Mouse (Mus musculus) spleen, adult 18-20 months (tissue): ENCODE measurements around the gene Kif3c.

Experiments used
- DNase-seq, 2 experiments: peaks; one replicate each; pipeline ENCODE4 v3.0.0; 2022; ENCODE audit warnings: mixed read lengths in 2 of 2

Kif3c gene

DNA sequence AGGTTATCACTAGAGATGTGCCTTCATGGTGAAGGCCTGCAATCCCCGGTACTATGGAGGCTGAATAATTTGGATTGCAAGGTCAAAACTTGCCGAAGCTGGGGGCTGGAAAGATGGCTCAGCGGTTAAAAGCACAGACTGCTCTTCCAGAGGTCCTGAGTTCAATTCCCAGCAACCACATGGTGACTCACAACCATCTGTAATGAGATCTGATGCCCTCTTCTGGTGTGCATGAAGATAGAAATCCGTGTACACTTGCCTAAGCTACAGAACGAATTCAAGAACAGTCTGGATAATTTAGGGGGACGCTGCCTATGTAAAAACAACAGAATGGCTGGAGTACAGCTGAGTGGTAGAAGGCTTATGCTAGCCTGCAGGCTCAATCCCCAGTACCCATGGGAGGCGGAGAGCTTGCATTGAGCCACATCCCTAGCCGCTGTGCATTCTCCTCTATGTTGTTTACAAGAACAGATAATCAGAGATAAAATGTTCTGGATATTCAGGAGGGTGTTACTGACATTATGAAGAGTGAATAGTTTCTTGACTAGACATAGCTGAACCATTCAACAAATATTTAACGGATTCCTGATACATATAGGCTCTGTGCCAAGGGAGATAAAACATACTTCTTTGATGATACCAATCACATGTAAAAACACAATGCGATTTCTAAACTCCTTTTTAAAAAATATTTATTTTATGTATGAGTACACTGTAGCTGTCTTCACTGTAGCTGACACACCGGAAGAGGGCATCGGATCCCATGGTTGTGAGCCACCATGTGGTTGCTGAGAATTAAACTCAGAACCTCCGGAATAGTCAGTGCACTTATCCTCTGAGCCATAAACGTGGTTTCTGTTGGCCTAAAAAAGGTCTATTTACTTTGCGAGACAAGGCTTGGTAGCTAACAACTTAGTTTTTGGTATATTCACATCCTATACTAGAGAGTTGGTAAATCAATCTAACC lies 60.7 kb downstream of the Kif3c start:
- DNase-seq, result no peak

- DNase-seq, result peak; percentile 98 to 99
These were observed 61.6 kb downstream of the Kif3c start, which contains the start of gene Asxl2 for GRCm38 (mm10) chr12:3426530-3427034. Gene Asxl2, plus strand, starts transcription at chr12:3426857.

- peak; percentile 65 to 68 for DNase-seq
These were observed 62.3 kb downstream of the Kif3c start for GRCm38 (mm10) chr12:3427067-3427889.

DNA sequence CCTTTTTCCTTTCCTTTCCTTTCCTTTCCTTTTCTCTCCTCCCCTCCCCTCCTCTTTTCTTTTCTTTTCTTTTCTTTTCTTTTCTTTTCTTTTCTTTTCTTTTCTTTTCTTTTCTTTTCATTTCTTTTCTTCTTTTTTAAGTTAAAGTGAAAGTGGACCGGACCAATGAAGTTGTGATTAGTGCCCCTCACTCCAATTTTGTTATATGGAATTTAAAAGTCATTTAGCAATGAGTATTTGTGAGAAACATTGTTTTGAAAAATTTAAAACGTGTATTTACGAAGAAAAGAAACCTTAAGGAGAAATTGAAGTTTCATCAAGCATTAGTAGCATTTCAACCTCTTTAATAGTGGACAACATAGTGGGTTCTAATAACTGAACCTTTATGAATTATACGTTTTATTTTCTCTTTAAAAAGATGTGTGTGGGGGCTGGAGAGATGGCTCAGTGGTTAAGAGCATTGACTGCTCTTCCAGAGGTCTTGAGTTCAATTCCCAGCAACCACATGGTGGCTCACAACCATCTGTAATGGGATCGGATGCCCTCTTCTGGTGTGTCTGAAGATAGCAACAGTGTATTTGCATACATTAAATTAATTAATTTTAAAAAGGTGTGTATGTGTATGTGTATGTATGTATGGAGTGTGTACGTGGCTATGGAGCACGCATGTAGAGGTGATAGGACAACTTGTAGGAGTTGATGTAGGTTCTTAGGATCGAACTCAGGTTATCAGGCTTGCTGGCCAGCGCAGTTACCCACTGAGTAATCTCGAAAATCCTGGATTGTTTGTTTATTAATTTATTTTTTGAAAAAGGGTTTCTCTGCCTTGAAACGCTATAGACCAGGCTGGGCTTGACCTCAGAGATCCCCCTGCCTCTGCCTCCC lies 63.2 kb downstream of the Kif3c start:
- no peak for DNase-seq

DNA sequence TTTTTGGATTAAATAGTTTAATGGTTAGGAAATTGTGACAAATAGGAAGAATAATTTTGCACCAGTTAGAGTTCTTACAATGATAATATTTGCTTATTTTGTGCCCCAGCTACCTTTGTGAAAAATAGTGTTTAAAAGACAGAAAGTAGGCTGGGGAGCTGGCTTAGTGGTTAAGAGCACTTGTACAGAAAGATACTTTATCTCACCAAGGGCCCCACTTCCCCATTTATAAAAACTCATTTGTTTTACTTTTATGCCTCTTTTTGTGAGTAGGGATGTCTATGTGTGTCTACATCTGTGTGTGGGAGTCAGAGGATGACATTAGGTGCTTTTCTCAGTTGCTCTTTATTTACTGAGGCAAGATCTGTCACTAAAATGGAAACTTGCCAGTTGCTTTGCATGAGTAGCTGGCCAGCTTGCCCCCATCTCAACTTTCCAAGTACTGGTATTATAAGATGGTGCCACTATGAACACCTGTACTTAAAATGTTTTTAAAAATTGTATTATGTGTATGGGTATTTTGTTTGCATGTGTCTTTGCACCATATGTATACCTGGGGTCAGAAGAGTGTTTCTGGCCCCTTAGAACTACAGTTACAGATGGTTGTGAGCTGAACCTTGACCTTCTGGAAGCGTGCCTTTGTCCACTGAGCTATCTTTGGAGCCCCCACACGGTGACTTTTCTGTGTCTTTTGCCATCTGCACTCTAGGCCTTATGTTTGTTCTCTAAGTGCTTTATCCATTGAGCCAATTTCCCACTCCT lies 64.9 kb downstream of the Kif3c start:
- no peak for DNase-seq

- DNase-seq, result no peak
These were observed 65.5 kb downstream of the Kif3c start for GRCm38 (mm10) chr12:3430443-3430753.

DNA sequence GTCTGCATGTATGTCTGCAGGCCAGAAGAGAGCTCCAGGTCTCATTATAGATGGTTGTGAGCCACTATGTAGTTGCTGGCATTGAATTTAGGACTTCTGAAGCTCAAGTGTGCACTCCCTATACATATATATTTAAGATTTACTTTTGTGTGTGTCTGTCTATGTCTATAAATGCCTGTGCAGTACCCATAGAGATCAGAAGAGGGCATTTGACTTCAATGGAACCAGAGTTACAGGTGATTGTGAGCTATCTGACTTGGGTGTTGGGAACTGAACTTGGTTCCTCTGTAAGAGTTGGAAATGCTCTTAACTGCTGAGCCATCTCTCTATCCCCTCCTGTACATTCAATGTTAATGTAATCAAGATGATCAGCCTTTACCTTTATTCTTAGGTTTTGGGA lies 66.1 kb downstream of the Kif3c start:
- no peak for DNase-seq

- no peak for DNase-seq
These were observed 68.8 kb downstream of the Kif3c start for GRCm38 (mm10) chr12:3433736-3434135.

DNA sequence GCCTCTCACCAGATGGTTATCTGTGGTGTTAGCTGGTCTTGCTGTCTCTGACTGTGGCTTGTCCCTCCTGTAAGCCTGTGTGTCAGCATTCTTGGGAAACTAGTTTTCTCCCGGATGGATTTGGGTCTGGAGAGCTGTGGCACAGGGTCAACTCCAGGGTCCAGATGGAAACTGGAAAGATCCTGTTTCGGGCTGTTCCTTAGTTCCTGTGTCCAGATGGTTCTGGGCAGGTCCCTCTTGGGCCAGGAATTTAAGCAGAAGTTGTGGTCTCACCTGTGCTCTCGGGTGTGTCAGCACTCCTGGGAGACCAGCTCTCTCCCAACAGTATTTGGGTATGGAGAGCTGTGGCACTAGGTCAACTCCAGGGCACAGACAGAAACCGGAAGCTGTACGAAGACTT lies 71.5 kb downstream of the Kif3c start:
- DNase-seq, result no peak

DNA sequence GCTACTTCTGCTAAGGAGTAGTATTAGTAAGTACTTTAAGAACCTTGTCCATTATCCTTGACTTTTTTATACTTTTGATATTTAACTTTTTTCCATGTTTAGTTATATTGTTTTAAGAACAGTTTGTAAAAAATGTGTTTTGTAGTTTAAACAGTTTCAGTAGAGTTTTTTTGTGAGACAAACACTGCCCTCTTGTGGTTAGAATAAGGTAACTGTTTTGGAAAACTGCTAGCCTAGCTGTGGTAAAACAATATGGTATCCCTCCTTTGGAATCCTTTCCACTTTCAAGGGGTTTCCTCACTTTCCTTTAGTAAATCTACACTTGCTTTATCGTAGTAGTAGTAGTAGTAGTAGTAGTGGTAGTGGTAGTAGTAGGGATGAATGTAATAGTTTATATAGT lies 72.9 kb downstream of the Kif3c start:
- DNase-seq, result no peak

DNA sequence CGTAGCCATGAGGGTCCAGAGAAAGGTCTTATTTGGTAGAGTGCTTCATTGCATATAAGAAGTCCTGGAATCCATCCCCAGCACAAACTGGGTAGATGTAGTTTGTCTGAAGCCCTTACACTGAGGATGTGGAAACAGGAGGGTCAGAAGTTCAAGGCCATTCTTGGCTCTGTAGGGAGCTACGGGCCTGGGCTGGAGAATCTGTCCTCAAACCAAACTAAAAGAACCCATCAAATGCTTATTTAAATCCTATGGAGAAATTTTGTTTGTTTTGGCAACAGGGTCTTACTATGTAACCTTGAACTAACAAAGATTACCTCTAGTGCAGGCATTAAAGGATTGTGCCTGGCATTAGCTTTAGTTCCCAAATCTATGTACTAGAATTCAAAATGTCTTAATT lies 76.0 kb downstream of the Kif3c start:
- DNase-seq, result no peak

GRCm38 (mm10) chr12:3441361-3441760 lies 76.4 kb downstream of the Kif3c start:
- no peak for DNase-seq

- DNase-seq, result no peak
These were observed 88.6 kb downstream of the Kif3c start for GRCm38 (mm10) chr12:3453554-3453953.
